Mouse (Mus musculus) layer of hippocampus, adult 6 months (tissue): ENCODE measurements around the gene Pfdn2. TPM values are rescaled to one million over a fixed set of nuclear protein-coding genes. Genes with fewer than 3 reads are reported as not detected.

Source experiments
- long read RNA-seq, 2 experiments: library from polyadenylated mRNA; unstranded; transcript quantifications; one replicate each; pipeline ENCODE4 v2.0.0; 2019 to 2020
- polyA plus RNA-seq: library from polyadenylated mRNA; unstranded; fragments of <200 nt; fragmentation: Nextera tagmentation; gene quantifications from 2 replicates; pipeline ENCODE4 v1.2.3, GENCODE M21; 2021

Pfdn2 gene
- 139 and 143 TPM in 2 replicates for polyA plus RNA-seq
- long read RNA-seq, experiment 1, transcript Pfdn2-202 (4 exons, 1,735 nt), result major isoform, 114 of 131 reads
- long read RNA-seq, experiment 1, partial matches to known transcripts, result 7 of 131 reads
- long read RNA-seq, experiment 1, other reads (novel, unspliced or antisense), result 8 of 131 reads
- long read RNA-seq, experiment 2, transcript Pfdn2-202 (4 exons, 1,735 nt), result major isoform, 161 of 163 reads
- long read RNA-seq, experiment 2, partial matches to known transcripts, result 2 of 163 reads
- long read RNA-seq, experiment 2, other reads (novel, unspliced or antisense), result 0 of 163 reads

GRCm38 (mm10) chr1:171345225-171346094 lies at the start of gene Pfdn2, which contains the start of gene Nit1:
Pfdn2 (plus strand) TSS chr1:171345670.
Nit1 (minus strand) TSS chr1:171345646.

GRCm38 (mm10) chr1:171328839-171329432 lies 16.5 kb upstream of the Pfdn2 start, which contains the start of gene Dedd:
Dedd (plus strand) TSS chr1:171329145.

DNA sequence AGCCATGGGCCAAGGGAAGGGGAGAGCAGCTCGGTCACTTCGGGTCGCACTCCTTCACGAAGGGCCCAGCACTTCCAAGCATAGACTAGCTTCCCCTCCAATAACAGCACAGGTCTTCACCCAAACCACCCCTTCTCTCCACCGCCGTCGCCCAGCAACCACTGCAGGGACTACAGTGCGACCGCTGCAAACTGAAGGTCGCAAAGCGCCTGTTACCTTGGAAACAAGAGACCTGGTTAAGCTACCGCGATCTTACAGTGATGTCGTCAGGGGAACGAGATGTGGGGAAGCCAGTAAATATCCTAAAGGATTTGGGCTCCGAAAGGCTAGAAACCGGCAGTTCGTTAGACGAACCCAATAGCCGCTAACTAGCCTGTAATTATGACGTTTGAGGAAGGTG lies 15.2 kb downstream of the Pfdn2 start, which contains the start of gene Klhdc9:
Gene Klhdc9 (minus strand): TSS at position 143 of the 400 bp plus-strand sequence.

GRCm38 (mm10) chr1:171369845-171370556 lies 24.5 kb downstream of the Pfdn2 start, which contains the start of gene Nectin4:
Nectin4 (plus strand) TSS chr1:171370099.

GRCm38 (mm10) chr1:171388376-171389102 lies 43.1 kb downstream of the Pfdn2 start, which contains the start of gene Arhgap30:
Arhgap30 (plus strand) TSS chr1:171388954.

Other genes with a start within 250 kb of the Pfdn2 start
- 4.3 and 7.5 TPM in 2 replicates for gene Cfap126, start 231.8 kb upstream of the Pfdn2 start, polyA plus RNA-seq
- gene Sdhc, start 195.1 kb upstream of the Pfdn2 start, polyA plus RNA-seq, result 67.1 and 75.0 TPM in 2 replicates
- gene Mpz, start 195.0 kb upstream of the Pfdn2 start, polyA plus RNA-seq, result not detected in 2 replicates
- 51.6 and 80.2 TPM in 2 replicates for gene Pcp4l1, start 149.4 kb upstream of the Pfdn2 start, polyA plus RNA-seq
- gene Nr1i3, start 131.7 kb upstream of the Pfdn2 start, polyA plus RNA-seq, result 0.09 TPM in 1 of 2 replicates, not detected in the other
- gene Tomm40l, start 123.2 kb upstream of the Pfdn2 start, polyA plus RNA-seq, result 87.6 and 97.2 TPM in 2 replicates
- gene Apoa2, start 120.6 kb upstream of the Pfdn2 start, polyA plus RNA-seq, result 4.8 and 6.2 TPM in 2 replicates
- 114 and 119 TPM in 2 replicates for gene Fcer1g, start 111.3 kb upstream of the Pfdn2 start, polyA plus RNA-seq
- gene Adamts4, start 95.2 kb upstream of the Pfdn2 start, polyA plus RNA-seq, result 5.2 and 5.5 TPM in 2 replicates
- 112 and 142 TPM in 2 replicates for gene Ndufs2, start 94.3 kb upstream of the Pfdn2 start, polyA plus RNA-seq
- 59.3 and 66.2 TPM in 2 replicates for gene B4galt3, start 75.3 kb upstream of the Pfdn2 start, polyA plus RNA-seq
- 7.7 and 9.4 TPM in 2 replicates for gene Ppox, start 64.5 kb upstream of the Pfdn2 start, polyA plus RNA-seq
- gene Usp21, start 57.7 kb upstream of the Pfdn2 start, polyA plus RNA-seq, result 45.9 and 51.2 TPM in 2 replicates
- gene Ufc1, start 50.6 kb upstream of the Pfdn2 start, polyA plus RNA-seq, result 186 and 192 TPM in 2 replicates
- gene Dedd, start 16.5 kb upstream of the Pfdn2 start, polyA plus RNA-seq, result 30.4 and 30.5 TPM in 2 replicates
- 30.4 and 30.8 TPM in 2 replicates for gene Nit1, start within 50 bp of the Pfdn2 start, polyA plus RNA-seq
- 9.4 and 9.8 TPM in 2 replicates for gene Klhdc9, start 15.1 kb downstream of the Pfdn2 start, polyA plus RNA-seq
- 1.7 and 2.2 TPM in 2 replicates for gene Nectin4, start 24.4 kb downstream of the Pfdn2 start, polyA plus RNA-seq
- gene Arhgap30, start 43.3 kb downstream of the Pfdn2 start, polyA plus RNA-seq, result 0.48 and 0.65 TPM in 2 replicates
- gene Usf1, start 65.6 kb downstream of the Pfdn2 start, polyA plus RNA-seq, result 36.7 and 37.4 TPM in 2 replicates
- 1.4 and 2.3 TPM in 2 replicates for gene Tstd1, start 73.2 kb downstream of the Pfdn2 start, polyA plus RNA-seq
- 9.5 and 13.0 TPM in 2 replicates for gene F11r, start 91.9 kb downstream of the Pfdn2 start, polyA plus RNA-seq
- 7.4 and 7.6 TPM in 2 replicates for gene Alyref2, start 157.8 kb downstream of the Pfdn2 start, polyA plus RNA-seq
- gene Itln1, start 189.6 kb downstream of the Pfdn2 start, polyA plus RNA-seq, result not detected in 2 replicates
- gene Cd244a, start 213.5 kb downstream of the Pfdn2 start, polyA plus RNA-seq, result not detected in 2 replicates